Mouse (Mus musculus) heart, postnatal 0 days (tissue): ENCODE results near the gene Hephl1. TPM values are rescaled to one million over a fixed set of nuclear protein-coding genes. Genes with fewer than 3 reads are reported as not detected.
"Not testable (repeated sequence)": the region's sequence is repeated elsewhere in the genome, so short reads cannot be mapped to it uniquely, and the experiment has no call there.

Experiments used
- ATAC-seq: fragments of 200-750 bp; cut with Nextera tagmentation; 2 replicates; pipeline ENCODE4 v1.8.0; 2017; ENCODE audit warnings: low read depth, moderate number of reproducible peaks, moderate library complexity; ENCODE audit not compliant: insufficient read depth
- DNase-seq: peaks from one replicate; pipeline ENCODE4 v3.0.0-alpha.2; 2016; ENCODE audit warnings: low spot score
- H3K27ac ChIP-seq: fragments of 300-500 bp; sonication (generic); 2 replicates; pipeline ENCODE4 v1.5.1; 2014; ENCODE audit warnings: low read depth, mild to moderate bottlenecking
- H3K27me3 ChIP-seq: fragments of 300-500 bp; sonication (generic); 2 replicates; pipeline ENCODE4 v1.6.1; 2014; ENCODE audit warnings: low read length, mixed read lengths; ENCODE audit not compliant: control insufficient read depth, insufficient read depth
- H3K36me3 ChIP-seq: fragments of 300-500 bp; sonication (generic); replicated peaks from 2 replicates; pipeline ENCODE4 v1.6.1; 2014; ENCODE audit warnings: low read length, mixed read lengths; ENCODE audit not compliant: control insufficient read depth, insufficient read depth
- H3K4me1 ChIP-seq: fragments of 300-500 bp; sonication (generic); 2 replicates; pipeline ENCODE4 v1.6.1; 2014; ENCODE audit warnings: antibody characterized with exemption; ENCODE audit not compliant: control insufficient read depth, insufficient read depth
- H3K4me2 ChIP-seq: fragments of 300-500 bp; sonication (generic); 2 replicates; pipeline ENCODE4 v1.6.1; 2014; ENCODE audit warnings: low read depth, mild to moderate bottlenecking, low read length, moderate library complexity
- H3K4me3 ChIP-seq: fragments of 300-500 bp; sonication (generic); 2 replicates; pipeline ENCODE4 v1.5.1; 2014; ENCODE audit warnings: low read depth, low read length
- H3K9ac ChIP-seq: fragments of 300-500 bp; sonication (generic); replicated peaks from 2 replicates; pipeline ENCODE4 v1.6.1; 2014; ENCODE audit warnings: low read depth, low read length, mixed read lengths
- H3K9me3 ChIP-seq: fragments of 300-500 bp; sonication (generic); replicated peaks from 2 replicates; pipeline ENCODE4 v1.6.1; 2016; ENCODE audit warnings: low read length; ENCODE audit not compliant: control insufficient read depth
- CTCF ChIP-seq: IDR thresholded peaks from 2 replicates; pipeline ENCODE4 v1.5.1; 2016; ENCODE audit warnings: antibody characterized with exemption, control low read depth, low read depth
- EP300 ChIP-seq: IDR thresholded peaks from 2 replicates; pipeline ENCODE4 v1.6.1; 2016; ENCODE audit warnings: antibody characterized with exemption, low read depth
- WGBS: fragments of 180-500 bp; shearing (Covaris S2); extraction: QIAGEN DNeasy Blood & Tissue Kit; methylation state at CpG from one replicate; pipeline ENCODE4 v1.1.7; 2014; 5-methylcytosine and 5-hydroxymethylcytosine counted together
- polyA plus RNA-seq: library from polyadenylated mRNA; unstranded; fragments of >200 nt; fragmentation: Nextera tagmentation; extraction: Ambion mirVana; gene quantifications from 2 replicates; pipeline ENCODE4 v1.2.1, GENCODE M21; 2015
- total RNA-seq: library from RNA; depleted of rRNA; stranded (reverse); fragments of >200 nt; gene quantifications from 2 replicates; pipeline ENCODE4 v1.2.3, GENCODE M21; 2014; ENCODE audit warnings: low replicate concordance

Gene Hephl1
- total and polyA plus RNA-seq, 2 experiments from 2014 or later = 0.03 TPM; not detected in 1

- Histone ChIP-seq H3K36me3 (no peaks in the 10 kb centered on the region), H3K9ac (no peak overlapping the region), H3K27ac (no peak overlapping the region), H3K4me2 (no peak overlapping the region), H3K27me3 (no peaks in the 10 kb centered on the region), H3K4me1 (no peaks in the 10 kb centered on the region), H3K4me3 (no peak overlapping the region), H3K9me3 (no peaks in the 10 kb centered on the region)
- no peak for DNase-seq
- TF ChIP-seq EP300 (no peak), CTCF (no peak)
- ATAC-seq = no peak
- WGBS = 22% methylated on average over 11 of the region's 11 CpGs
Observed at GRCm38 (mm10) chr9:15103579-15104300, 8.2 kb downstream of the Hephl1 start.

- H3K27ac ChIP-seq = no peak overlapping the region
- H3K36me3 ChIP-seq = no peaks in the 10 kb centered on the region
- H3K9ac ChIP-seq = no peak overlapping the region
- ATAC-seq (no peak), DNase-seq (no peak)
- no peaks in the 10 kb centered on the region for H3K27me3 ChIP-seq
- no peaks in the 10 kb centered on the region for H3K9me3 ChIP-seq
- H3K4me2 ChIP-seq = no peak overlapping the region
- H3K4me3 ChIP-seq = no peak overlapping the region
- H3K4me1 ChIP-seq = no peaks in the 10 kb centered on the region
- TF ChIP-seq CTCF (no peak), EP300 (no peak)
- 63% methylated on average over 7 of the region's 7 CpGs for WGBS
Observed at GRCm38 (mm10) chr9:15101531-15102161, 10.3 kb downstream of the Hephl1 start.

GRCm38 (mm10) chr9:15098421-15098820 is 13.5 kb downstream of the Hephl1 start:
- H3K36me3 ChIP-seq, H3K9ac ChIP-seq, ATAC-seq, H3K4me3 ChIP-seq, DNase-seq, H3K9me3 ChIP-seq, H3K4me2 ChIP-seq, H3K27ac ChIP-seq, H3K27me3 ChIP-seq, H3K4me1 ChIP-seq: not testable (repeated sequence)
- WGBS = 84% methylated on average over 7 of the region's 7 CpGs

GRCm38 (mm10) chr9:15097172-15097571 is 14.7 kb downstream of the Hephl1 start:
- 29% methylated on average over 2 of the region's 2 CpGs for WGBS
- Histone ChIP-seq H3K36me3 (no peaks in the 10 kb centered on the region), H3K9me3 (no peaks in the 10 kb centered on the region), H3K9ac (no peak overlapping the region), H3K4me3 (no peak overlapping the region), H3K4me1 (no peaks in the 10 kb centered on the region), H3K27ac (no peak overlapping the region), H3K4me2 (no peak overlapping the region), H3K27me3 (no peaks in the 10 kb centered on the region)
- no peak for ATAC-seq
- no peak for DNase-seq
- no peak for TF ChIP-seq EP300
- TF ChIP-seq CTCF = no peak

- H3K9me3 ChIP-seq = no peaks in the 10 kb centered on the region
- no peaks in the 10 kb centered on the region for H3K27me3 ChIP-seq
- H3K9ac ChIP-seq = no peak overlapping the region
- H3K4me2 ChIP-seq = no peak overlapping the region
- no peak for ATAC-seq
- H3K4me3 ChIP-seq = no peak overlapping the region
- no peaks in the 10 kb centered on the region for H3K36me3 ChIP-seq
- no peak overlapping the region for H3K27ac ChIP-seq
- H3K4me1 ChIP-seq = no peaks in the 10 kb centered on the region
- no peak for DNase-seq
- no peak for TF ChIP-seq EP300
- TF ChIP-seq CTCF = no peak
- WGBS = 81% methylated on average over 1 of the region's 1 CpGs
Observed at GRCm38 (mm10) chr9:15096161-15096560, 15.7 kb downstream of the Hephl1 start.

GRCm38 (mm10) chr9:15095206-15095605 is 16.7 kb downstream of the Hephl1 start:
- no peak overlapping the region for H3K4me3 ChIP-seq
- 33% methylated on average over 3 of the region's 3 CpGs for WGBS
- H3K9me3 ChIP-seq = no peaks in the 10 kb centered on the region
- no peaks in the 10 kb centered on the region for H3K4me1 ChIP-seq
- no peak overlapping the region for H3K27ac ChIP-seq
- DNase-seq = no peak
- no peak overlapping the region for H3K9ac ChIP-seq
- no peak overlapping the region for H3K4me2 ChIP-seq
- no peaks in the 10 kb centered on the region for H3K36me3 ChIP-seq
- no peak for ATAC-seq
- H3K27me3 ChIP-seq = no peaks in the 10 kb centered on the region
- no peak for TF ChIP-seq CTCF
- no peak for TF ChIP-seq EP300
